Mouse (Mus musculus) midbrain, embryonic 14.5 days (tissue): Measurements from ENCODE around the gene Lpin3. TPM values are rescaled to one million over a fixed set of nuclear protein-coding genes. Genes with fewer than 3 reads are reported as not detected.

Experiments
- ATAC-seq: fragments of 200-750 bp; cut with Nextera tagmentation; 2 replicates; pipeline ENCODE4 v1.8.0; 2017; ENCODE audit warnings: moderate number of reproducible peaks, moderate library complexity; ENCODE audit not compliant: low FRiP score, low TSS enrichment
- DNase-seq: peaks from one replicate; pipeline ENCODE4 v3.0.0-alpha.2; 2015
- H3K27ac ChIP-seq: fragments of 300-500 bp; sonication (generic); replicated peaks from 2 replicates; pipeline ENCODE4 v1.5.1; 2014; ENCODE audit warnings: mild to moderate bottlenecking, low read depth, low read length, moderate library complexity
- H3K27me3 ChIP-seq: fragments of 300-500 bp; sonication (generic); 2 replicates; pipeline ENCODE4 v1.6.1; 2014; ENCODE audit warnings: low read length, control low read depth, mixed read lengths; ENCODE audit not compliant: control insufficient read depth, insufficient read depth
- H3K36me3 ChIP-seq: fragments of 300-500 bp; sonication (generic); 2 replicates; pipeline ENCODE4 v1.6.1; 2014; ENCODE audit warnings: low read length, control low read depth; ENCODE audit not compliant: control insufficient read depth, insufficient read depth
- H3K4me1 ChIP-seq: fragments of 300-500 bp; sonication (generic); 2 replicates; pipeline ENCODE4 v1.6.1; 2014; ENCODE audit warnings: mild to moderate bottlenecking, antibody characterized with exemption, low read length, control low read depth; ENCODE audit not compliant: control insufficient read depth, insufficient read depth
- H3K4me2 ChIP-seq: fragments of 300-500 bp; sonication (generic); 2 replicates; pipeline ENCODE4 v1.6.1; 2014; ENCODE audit warnings: mild to moderate bottlenecking, low read length, moderate library complexity
- H3K4me3 ChIP-seq: fragments of 300-500 bp; sonication (generic); replicated peaks from 2 replicates; pipeline ENCODE4 v1.5.1; 2014; ENCODE audit warnings: low read depth, low read length
- H3K9ac ChIP-seq: fragments of 300-500 bp; sonication (generic); replicated peaks from 2 replicates; pipeline ENCODE4 v1.6.1; 2014; ENCODE audit warnings: mild to moderate bottlenecking, low read length, moderate library complexity
- H3K9me3 ChIP-seq: fragments of 300-500 bp; sonication (generic); 2 replicates; pipeline ENCODE4 v1.6.1; 2016; ENCODE audit warnings: low read length, control low read depth, mixed read lengths; ENCODE audit not compliant: control insufficient read depth
- WGBS: fragments of 180-500 bp; shearing (Covaris S2); extraction: QIAGEN DNeasy Blood & Tissue Kit; methylation state at CpG from one replicate; pipeline ENCODE4 v1.1.7; 2014; 5-methylcytosine and 5-hydroxymethylcytosine counted together
- polyA plus RNA-seq: library from polyadenylated mRNA; unstranded; fragments of >200 nt; fragmentation: Nextera tagmentation; extraction: Ambion mirVana; gene quantifications from 2 replicates; pipeline ENCODE4 v1.2.1, GENCODE M21; 2014

Lpin3 gene
- polyA plus RNA-seq, 1 experiment from 2014 or later: 0.14 TPM

DNA sequence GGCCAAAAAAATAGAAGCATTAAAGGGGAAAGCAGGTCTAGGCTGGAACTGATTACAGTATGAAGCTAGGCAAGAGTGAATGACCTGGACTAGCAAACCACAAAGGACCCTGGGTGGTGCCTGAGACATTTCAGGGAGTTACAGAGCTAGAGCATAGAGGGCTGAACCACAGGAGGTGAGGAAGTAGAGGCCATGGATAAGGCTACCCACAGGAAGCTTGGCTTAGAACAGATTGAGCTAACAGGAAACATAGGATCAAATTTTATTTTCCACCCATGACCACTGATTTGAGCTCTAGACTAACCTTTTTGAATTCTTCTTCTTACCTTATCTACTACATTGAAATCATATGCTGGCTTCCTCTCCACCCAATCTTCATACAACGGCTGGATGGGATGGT lies 20.1 kb upstream of the Lpin3 start:
- H3K27me3 ChIP-seq: no peaks in the 10 kb centered on the region
- ATAC-seq (no peak), DNase-seq (no peak)
- no peak overlapping the region for H3K4me2 ChIP-seq
- 89% methylated on average over 1 of the region's 1 CpGs for WGBS
- no peaks in the 10 kb centered on the region for H3K36me3 ChIP-seq
- no peak overlapping the region for H3K4me3 ChIP-seq
- no peaks in the 10 kb centered on the region for H3K9me3 ChIP-seq
- no peaks in the 10 kb centered on the region for H3K4me1 ChIP-seq
- no peak overlapping the region for H3K27ac ChIP-seq
- H3K9ac ChIP-seq: no peak overlapping the region

DNA sequence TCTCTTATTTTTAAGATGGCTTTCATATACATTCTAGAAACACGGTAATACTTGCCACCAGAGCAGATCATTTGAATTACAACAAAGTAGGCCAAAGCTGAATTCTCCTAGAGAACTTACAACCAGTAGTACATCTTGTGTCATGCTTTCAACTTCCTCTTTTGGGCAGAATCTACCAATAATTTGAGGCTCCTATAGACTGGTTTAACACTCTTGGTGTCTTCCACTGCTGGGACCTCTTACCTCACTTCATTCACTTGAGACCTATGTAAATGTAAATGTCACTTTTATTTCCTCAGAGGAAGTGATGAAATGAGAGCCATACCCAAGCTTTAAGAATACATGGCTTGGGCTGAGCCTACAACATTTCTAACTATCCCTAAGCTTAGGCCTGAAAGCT lies 16.4 kb upstream of the Lpin3 start:
- no peaks in the 10 kb centered on the region for H3K27me3 ChIP-seq
- no peak overlapping the region for H3K9ac ChIP-seq
- H3K4me2 ChIP-seq: no peak overlapping the region
- WGBS: 98% methylated on average over 1 of the region's 1 CpGs
- H3K4me3 ChIP-seq: no peak overlapping the region
- DNase-seq: no peak
- H3K27ac ChIP-seq: no peak overlapping the region
- H3K36me3 ChIP-seq: no peaks in the 10 kb centered on the region
- ATAC-seq: no peak
- H3K9me3 ChIP-seq: no peaks in the 10 kb centered on the region
- no peaks in the 10 kb centered on the region for H3K4me1 ChIP-seq

DNA sequence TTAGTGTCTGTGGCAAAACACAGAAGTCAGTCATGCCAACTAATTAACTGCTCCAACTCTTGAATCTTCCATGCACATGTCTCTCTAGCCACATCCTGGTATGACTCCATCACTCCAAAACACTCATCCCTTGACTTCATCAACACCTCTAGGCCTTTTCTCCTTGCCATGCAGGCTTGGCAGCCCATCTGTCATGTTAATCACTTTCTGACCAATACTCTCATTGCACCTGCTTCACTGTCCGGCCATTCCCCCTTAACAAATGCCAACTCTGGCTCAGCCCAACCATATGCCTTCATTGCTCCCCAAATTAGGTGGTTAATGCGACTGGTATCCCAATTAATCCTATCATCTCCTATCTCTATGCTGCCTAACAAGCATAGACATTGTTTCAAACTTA lies 15.2 kb upstream of the Lpin3 start:
- H3K27ac ChIP-seq: no peak overlapping the region
- H3K4me2 ChIP-seq: no peak overlapping the region
- WGBS: 76% methylated on average over 2 of the region's 2 CpGs
- H3K4me3 ChIP-seq: no peak overlapping the region
- no peaks in the 10 kb centered on the region for H3K36me3 ChIP-seq
- H3K4me1 ChIP-seq: no peaks in the 10 kb centered on the region
- ATAC-seq (no peak), DNase-seq (no peak)
- H3K9ac ChIP-seq: no peak overlapping the region
- H3K9me3 ChIP-seq: no peaks in the 10 kb centered on the region
- no peaks in the 10 kb centered on the region for H3K27me3 ChIP-seq

DNA sequence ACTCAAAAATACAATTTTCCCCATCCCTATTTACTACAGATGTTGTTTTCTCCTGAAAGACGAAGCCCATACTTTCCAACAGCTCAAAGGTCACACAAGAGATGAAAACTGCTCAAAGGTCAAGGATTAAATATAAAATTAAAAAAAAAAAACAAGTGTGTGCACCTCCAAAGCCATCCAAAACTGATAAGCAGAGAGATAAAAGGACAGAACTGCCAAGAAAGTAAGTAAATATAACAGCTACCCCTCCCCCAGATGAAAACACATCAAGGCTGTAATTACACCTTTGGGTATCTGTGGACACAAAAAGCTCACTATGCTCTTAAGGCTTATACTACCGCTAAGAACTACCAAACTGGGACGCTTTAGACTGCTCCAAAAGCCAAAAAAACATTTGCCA lies 11.0 kb upstream of the Lpin3 start:
- ATAC-seq: no peak
- 82% methylated on average over 3 of the region's 3 CpGs for WGBS
- Histone ChIP-seq H3K27ac (no peak overlapping the region), H3K9ac (no peak overlapping the region), H3K4me2 (no peak overlapping the region), H3K36me3 (no peaks in the 10 kb centered on the region), H3K4me1 (peaks cover 9% of the 10 kb centered on the region; the same call in 1 of the 2 replicates), H3K27me3 (no peaks in the 10 kb centered on the region), H3K9me3 (no peaks in the 10 kb centered on the region), H3K4me3 (no peak overlapping the region)
- no peak for DNase-seq

DNA sequence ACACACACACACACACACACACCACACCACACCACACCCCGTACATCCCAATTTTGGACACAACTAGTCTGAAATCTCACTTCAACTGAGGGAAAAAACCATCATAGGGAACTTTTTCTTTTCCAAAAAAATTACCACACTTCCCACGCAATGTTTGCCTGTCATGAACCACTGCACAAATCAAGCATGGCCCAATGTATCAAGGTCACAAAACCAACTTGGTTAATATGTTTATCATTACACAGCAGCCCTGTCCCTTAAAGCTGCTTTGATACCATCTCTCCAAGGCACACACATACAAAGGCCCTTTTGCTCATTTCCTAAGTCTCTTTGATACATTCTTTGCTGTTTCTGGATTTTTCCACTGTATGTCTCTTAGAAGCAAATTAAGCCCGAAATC lies 9.2 kb upstream of the Lpin3 start:
- Histone ChIP-seq H3K9ac (0 out of 2 replicates have a peak overlapping the region, but pooled peaks have one; percentile 3), H3K4me1 (peaks cover 9% of the 10 kb centered on the region; the same call in 1 of the 2 replicates), H3K9me3 (no peaks in the 10 kb centered on the region), H3K27ac (no peak overlapping the region), H3K4me2 (peak overlapping the region; percentile 39), H3K27me3 (no peaks in the 10 kb centered on the region), H3K36me3 (no peaks in the 10 kb centered on the region), H3K4me3 (0 out of 2 replicates have a peak overlapping the region, but pooled peaks have one; percentile 8)
- DNase-seq (peak; percentile 2), ATAC-seq (no peak)
- WGBS: 84% methylated on average over 3 of the region's 3 CpGs

DNA sequence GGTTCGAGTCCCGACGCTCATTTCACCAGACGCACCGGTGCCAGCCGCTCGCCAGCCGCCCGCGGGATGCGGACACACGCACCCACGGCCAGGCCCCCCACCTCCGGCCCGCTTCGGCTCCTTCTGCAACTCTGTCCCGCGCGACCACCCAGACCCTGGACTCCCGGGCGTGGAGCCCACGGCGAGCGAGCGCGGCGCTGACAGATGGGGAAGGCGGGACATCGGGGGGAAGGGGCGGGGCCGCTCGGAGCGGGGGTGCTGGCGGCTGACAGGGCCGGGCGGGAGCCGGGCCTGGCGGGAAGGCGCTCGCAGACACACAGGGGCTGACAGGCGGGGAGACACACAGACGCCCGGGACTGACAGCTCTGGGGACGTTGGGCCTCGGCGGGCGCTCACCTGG lies 8.1 kb upstream of the Lpin3 start:
- Histone ChIP-seq H3K36me3 (no peaks in the 10 kb centered on the region), H3K9me3 (no peaks in the 10 kb centered on the region), H3K4me1 (peaks cover 9% of the 10 kb centered on the region; the same call in 1 of the 2 replicates), H3K27ac (peak overlapping the region; percentile 98), H3K9ac (peak overlapping the region; percentile 96), H3K4me3 (peak overlapping the region; percentile 94), H3K4me2 (peak overlapping the region; percentile 76), H3K27me3 (no peaks in the 10 kb centered on the region)
- DNase-seq: peak; percentile 84
- WGBS: under 1% methylated on average over 40 of the region's 47 CpGs
- peak; percentile 88 for ATAC-seq

DNA sequence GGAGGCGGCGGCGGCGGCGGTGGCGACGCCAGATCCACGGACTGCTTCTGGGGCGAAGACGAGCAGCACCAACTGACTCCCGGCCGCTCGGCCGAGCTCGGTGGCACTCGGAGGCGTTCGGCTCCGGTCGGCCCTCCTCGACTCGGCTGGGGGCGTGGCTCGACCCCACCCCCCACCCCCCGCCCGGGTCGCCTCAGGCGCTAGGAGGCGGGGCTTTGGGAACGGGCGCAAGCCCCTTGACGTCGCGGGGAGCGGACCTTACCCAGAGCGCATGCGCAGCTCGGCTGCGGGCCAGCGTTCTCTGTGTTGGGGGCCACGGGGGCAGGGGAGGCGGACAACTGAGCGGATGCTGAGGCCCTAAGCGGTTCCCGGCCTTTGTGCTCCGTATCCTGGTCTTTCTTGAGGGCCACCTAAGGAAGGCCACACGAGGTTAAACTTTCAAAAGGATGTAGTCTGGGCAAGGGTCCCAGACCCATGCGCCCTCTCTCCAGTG lies 7.5 kb upstream of the Lpin3 start, which contains the start of gene Zhx3:
Zhx3 (minus strand) TSS at position 109 of the 493 bp plus-strand sequence.
- WGBS: 1% methylated on average over 48 of the region's 48 CpGs
- peak within 1 kb of the TSS; percentile 76 for H3K4me2 ChIP-seq
- ATAC-seq: peak; percentile 98
- peak within 1 kb of the TSS; percentile 94 for H3K4me3 ChIP-seq
- H3K36me3 ChIP-seq: no peaks in the 10 kb centered on the region
- H3K27ac ChIP-seq: peak within 1 kb of the TSS; percentile 98
- H3K9me3 ChIP-seq: no peaks in the 10 kb centered on the region
- H3K9ac ChIP-seq: peak within 1 kb of the TSS; percentile 96
- peaks cover 9% of the 10 kb centered on the region; the same call in 1 of the 2 replicates for H3K4me1 ChIP-seq
- no peaks in the 10 kb centered on the region for H3K27me3 ChIP-seq
- peak; percentile 99 for DNase-seq

DNA sequence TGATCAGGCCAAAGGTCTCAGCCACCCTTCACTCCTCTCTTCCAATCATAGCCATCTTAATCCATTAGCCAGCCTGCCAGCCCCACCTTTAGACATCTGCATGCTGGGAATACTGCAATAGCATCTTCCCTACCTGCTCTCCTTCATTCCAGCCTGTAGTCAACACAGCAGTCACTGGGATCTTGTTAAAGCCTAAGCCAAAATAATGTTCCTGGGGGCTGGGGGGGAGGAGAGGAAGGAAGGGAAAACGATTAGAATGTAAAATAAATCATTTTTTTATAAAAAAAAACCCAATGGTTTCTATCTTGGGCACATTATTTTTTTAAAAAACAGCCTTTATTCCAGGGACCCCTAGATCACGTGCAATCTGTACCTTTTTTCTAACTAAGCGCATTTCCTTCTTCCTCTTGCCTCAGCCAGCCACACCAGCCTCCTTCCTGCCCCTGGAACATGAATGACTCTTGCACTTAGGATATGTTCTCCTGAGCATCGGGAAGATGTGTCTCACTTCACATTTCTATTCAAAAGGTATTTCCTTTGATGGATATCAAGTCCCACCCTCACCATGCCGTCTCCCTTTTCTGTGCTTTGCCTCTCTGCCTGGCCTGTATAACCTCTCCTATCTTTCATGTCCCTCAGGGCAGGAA lies 6.1 kb upstream of the Lpin3 start:
- peaks cover 9% of the 10 kb centered on the region; the same call in 1 of the 2 replicates for H3K4me1 ChIP-seq
- H3K36me3 ChIP-seq: no peaks in the 10 kb centered on the region
- WGBS: 88% methylated on average over 5 of the region's 5 CpGs
- H3K4me3 ChIP-seq: no peak overlapping the region
- no peak overlapping the region for H3K27ac ChIP-seq
- ATAC-seq (no peak), DNase-seq (no peak)
- no peaks in the 10 kb centered on the region for H3K27me3 ChIP-seq
- no peak overlapping the region for H3K4me2 ChIP-seq
- H3K9me3 ChIP-seq: no peaks in the 10 kb centered on the region
- H3K9ac ChIP-seq: no peak overlapping the region

DNA sequence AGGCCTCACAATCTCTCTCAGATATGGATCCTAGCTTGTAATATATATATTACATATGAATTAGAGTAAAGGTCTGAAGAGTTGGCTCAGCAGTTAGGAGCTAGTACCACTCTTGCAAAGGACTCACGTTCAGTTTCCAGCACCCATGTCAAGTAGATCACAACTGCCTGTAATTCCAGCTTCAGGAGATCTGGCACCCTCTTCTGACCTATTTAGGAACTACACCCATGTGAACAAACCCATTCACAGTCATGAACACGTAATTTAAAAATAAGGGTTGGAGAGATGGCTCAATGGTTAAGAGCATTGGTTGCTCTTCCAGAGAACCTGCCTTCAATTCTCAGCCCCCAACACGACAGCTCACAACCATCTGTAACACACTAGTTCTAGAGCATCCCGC lies 4.4 kb upstream of the Lpin3 start:
- no peak for DNase-seq

More for the DNA sequence above, 4.4 kb upstream of the Lpin3 start:
- no peaks in the 10 kb centered on the region for H3K27me3 ChIP-seq
- 87% methylated on average over 4 of the region's 4 CpGs for WGBS
- no peak overlapping the region for H3K27ac ChIP-seq
- no peaks in the 10 kb centered on the region for H3K9me3 ChIP-seq
- H3K4me2 ChIP-seq: no peak overlapping the region
- H3K4me3 ChIP-seq: no peak overlapping the region
- no peak overlapping the region for H3K9ac ChIP-seq
- no peaks in the 10 kb centered on the region for H3K36me3 ChIP-seq
- peaks cover 8% of the 10 kb centered on the region; the same call in 1 of the 2 replicates for H3K4me1 ChIP-seq
- ATAC-seq: no peak
